Mouse (Mus musculus) hindbrain, embryonic 11.5 days (tissue): Measurements from ENCODE around the gene Tmem238l. TPM values are rescaled to one million over a fixed set of nuclear protein-coding genes. Genes with fewer than 3 reads are reported as not detected.

Experiments used
- ATAC-seq: fragments of 200-750 bp; cut with Nextera tagmentation; 2 replicates; pipeline ENCODE4 v1.8.0; 2017; ENCODE audit warnings: mild to moderate bottlenecking, moderate TSS enrichment, moderate library complexity; ENCODE audit not compliant: low FRiP score
- DNase-seq: peaks from one replicate; pipeline ENCODE4 v3.0.0-alpha.2; 2015; ENCODE audit warnings: low spot score
- H3K27ac ChIP-seq: fragments of 300-500 bp; sonication (generic); 2 replicates; pipeline ENCODE4 v1.5.1; 2014; ENCODE audit warnings: mild to moderate bottlenecking, low read depth, low read length
- H3K27me3 ChIP-seq: fragments of 300-500 bp; sonication (generic); 2 replicates; pipeline ENCODE4 v1.6.1; 2014; ENCODE audit warnings: mild to moderate bottlenecking, low read length, moderate library complexity, mixed read lengths; ENCODE audit not compliant: control insufficient read depth, insufficient read depth
- H3K36me3 ChIP-seq: fragments of 300-500 bp; sonication (generic); 2 replicates; pipeline ENCODE4 v1.6.1; 2014; ENCODE audit warnings: mild to moderate bottlenecking, low read length, moderate library complexity, mixed read lengths; ENCODE audit not compliant: control insufficient read depth, insufficient read depth
- H3K4me1 ChIP-seq: fragments of 300-500 bp; sonication (generic); replicated peaks from 2 replicates; pipeline ENCODE4 v1.6.1; 2014; ENCODE audit warnings: low read length, mixed read lengths; ENCODE audit not compliant: control insufficient read depth, insufficient read depth
- H3K4me2 ChIP-seq: fragments of 300-500 bp; sonication (generic); replicated peaks from 2 replicates; pipeline ENCODE4 v1.6.1; 2014; ENCODE audit warnings: mild to moderate bottlenecking, low read depth, low read length
- H3K4me3 ChIP-seq: fragments of 300-500 bp; sonication (generic); 2 replicates; pipeline ENCODE4 v1.5.1; 2014; ENCODE audit warnings: low read depth, low read length
- H3K9ac ChIP-seq: fragments of 300-500 bp; sonication (generic); 2 replicates; pipeline ENCODE4 v1.6.1; 2014; ENCODE audit warnings: low read depth, low read length
- H3K9me3 ChIP-seq: fragments of 300-500 bp; sonication (generic); 2 replicates; pipeline ENCODE4 v1.6.1; 2016; ENCODE audit warnings: low read length; ENCODE audit not compliant: control insufficient read depth
- WGBS: fragments of 180-500 bp; shearing (Covaris S2); extraction: QIAGEN DNeasy Blood & Tissue Kit; methylation state at CpG from one replicate; pipeline ENCODE4 v1.1.7; 2014; 5-methylcytosine and 5-hydroxymethylcytosine counted together
- polyA plus RNA-seq: library from polyadenylated mRNA; unstranded; fragments of >200 nt; fragmentation: Nextera tagmentation; extraction: Ambion mirVana; gene quantifications from 2 replicates; pipeline ENCODE4 v1.2.1, GENCODE M21; 2014

The Tmem238l gene
- polyA plus RNA-seq, 1 experiment from 2014 or later = not detected

DNA sequence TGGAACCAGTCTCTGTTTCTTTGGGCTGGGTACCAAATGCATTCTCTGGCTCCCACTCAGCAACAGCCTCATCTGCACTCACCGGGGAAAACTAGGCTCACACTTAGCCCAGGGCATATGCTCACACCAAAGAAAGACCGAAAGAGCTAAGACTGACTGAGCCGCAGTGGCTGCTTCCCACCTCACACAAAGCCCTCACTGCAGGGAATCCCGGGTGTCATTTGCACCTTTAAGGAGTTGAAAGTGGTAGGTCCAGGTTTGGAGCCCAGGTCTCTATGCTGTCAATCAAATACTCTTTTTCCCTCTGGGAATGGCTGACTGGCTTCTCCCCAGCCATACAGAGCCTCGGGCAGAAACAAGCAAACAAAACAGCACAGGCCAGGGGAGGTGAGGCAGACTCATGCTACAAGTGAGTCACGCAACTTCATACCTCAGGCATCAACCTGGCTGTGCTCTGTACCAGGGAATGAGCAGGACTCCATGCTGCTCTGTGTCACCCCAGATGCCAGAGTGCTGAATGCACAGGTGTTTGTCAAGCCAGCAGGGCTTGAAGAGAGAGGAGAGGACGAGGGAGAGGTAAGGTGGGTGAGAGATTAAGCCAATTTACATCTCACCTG lies 10.2 kb downstream of the Tmem238l start:
- no peaks in the 10 kb centered on the region for H3K4me1 ChIP-seq
- H3K36me3 ChIP-seq = no peaks in the 10 kb centered on the region
- no peak overlapping the region for H3K27ac ChIP-seq
- DNase-seq = no peak
- H3K4me2 ChIP-seq = no peak overlapping the region
- WGBS = 21% methylated on average over 7 of the region's 7 CpGs
- no peak overlapping the region for H3K4me3 ChIP-seq
- no peaks in the 10 kb centered on the region for H3K9me3 ChIP-seq
- H3K27me3 ChIP-seq = no peaks in the 10 kb centered on the region
- H3K9ac ChIP-seq = no peak overlapping the region
- no peak for ATAC-seq

- ATAC-seq (no peak), DNase-seq (no peak)
- Histone ChIP-seq H3K4me2 (no peak overlapping the region), H3K9me3 (no peaks in the 10 kb centered on the region), H3K9ac (no peak overlapping the region), H3K4me1 (no peaks in the 10 kb centered on the region), H3K4me3 (no peak overlapping the region), H3K27me3 (no peaks in the 10 kb centered on the region), H3K36me3 (no peaks in the 10 kb centered on the region), H3K27ac (no peak overlapping the region)
- 90% methylated on average over 1 of the region's 1 CpGs for WGBS
Measured at GRCm38 (mm10) chr11:66968575-66968974, 12.1 kb downstream of the Tmem238l start.

GRCm38 (mm10) chr11:66973507-66973906 lies 17.1 kb downstream of the Tmem238l start:
- Histone ChIP-seq H3K36me3 (no peaks in the 10 kb centered on the region), H3K27ac (no peak overlapping the region), H3K9me3 (no peaks in the 10 kb centered on the region), H3K4me2 (no peak overlapping the region), H3K4me3 (no peak overlapping the region), H3K27me3 (no peaks in the 10 kb centered on the region), H3K4me1 (no peaks in the 10 kb centered on the region), H3K9ac (no peak overlapping the region)
- no peak for DNase-seq
- WGBS = 83% methylated on average over 3 of the region's 3 CpGs
- ATAC-seq = no peak

- H3K4me3 ChIP-seq = no peak overlapping the region
- no peak overlapping the region for H3K4me2 ChIP-seq
- ATAC-seq (no peak), DNase-seq (no peak)
- H3K9me3 ChIP-seq = no peaks in the 10 kb centered on the region
- H3K27me3 ChIP-seq = no peaks in the 10 kb centered on the region
- H3K9ac ChIP-seq = no peak overlapping the region
- no peak overlapping the region for H3K27ac ChIP-seq
- H3K36me3 ChIP-seq = no peaks in the 10 kb centered on the region
- no peaks in the 10 kb centered on the region for H3K4me1 ChIP-seq
- WGBS = 89% methylated on average over 7 of the region's 7 CpGs
Measured at GRCm38 (mm10) chr11:66975606-66976330, 19.3 kb downstream of the Tmem238l start.

- Histone ChIP-seq H3K4me1 (no peaks in the 10 kb centered on the region; the same call in 1 of the 2 replicates), H3K36me3 (no peaks in the 10 kb centered on the region), H3K9me3 (no peaks in the 10 kb centered on the region), H3K27ac (no peak overlapping the region), H3K27me3 (no peaks in the 10 kb centered on the region), H3K4me2 (no peak overlapping the region), H3K9ac (no peak overlapping the region), H3K4me3 (no peak overlapping the region)
- ATAC-seq (no peak), DNase-seq (peak; percentile 2)
- WGBS = 82% methylated on average over 15 of the region's 15 CpGs
Measured at GRCm38 (mm10) chr11:66981336-66982115, 25.1 kb downstream of the Tmem238l start.

GRCm38 (mm10) chr11:66982794-66983193 lies 26.4 kb downstream of the Tmem238l start:
- ATAC-seq (no peak), DNase-seq (peak; percentile 51)
- Histone ChIP-seq H3K27me3 (no peaks in the 10 kb centered on the region), H3K4me1 (no peaks in the 10 kb centered on the region; the same call in 1 of the 2 replicates), H3K9me3 (no peaks in the 10 kb centered on the region), H3K9ac (no peak overlapping the region), H3K36me3 (no peaks in the 10 kb centered on the region), H3K4me3 (no peak overlapping the region), H3K4me2 (no peak overlapping the region), H3K27ac (0 out of 2 replicates have a peak overlapping the region, but pooled peaks have one; percentile 17)
- WGBS = 47% methylated on average over 6 of the region's 6 CpGs

DNA sequence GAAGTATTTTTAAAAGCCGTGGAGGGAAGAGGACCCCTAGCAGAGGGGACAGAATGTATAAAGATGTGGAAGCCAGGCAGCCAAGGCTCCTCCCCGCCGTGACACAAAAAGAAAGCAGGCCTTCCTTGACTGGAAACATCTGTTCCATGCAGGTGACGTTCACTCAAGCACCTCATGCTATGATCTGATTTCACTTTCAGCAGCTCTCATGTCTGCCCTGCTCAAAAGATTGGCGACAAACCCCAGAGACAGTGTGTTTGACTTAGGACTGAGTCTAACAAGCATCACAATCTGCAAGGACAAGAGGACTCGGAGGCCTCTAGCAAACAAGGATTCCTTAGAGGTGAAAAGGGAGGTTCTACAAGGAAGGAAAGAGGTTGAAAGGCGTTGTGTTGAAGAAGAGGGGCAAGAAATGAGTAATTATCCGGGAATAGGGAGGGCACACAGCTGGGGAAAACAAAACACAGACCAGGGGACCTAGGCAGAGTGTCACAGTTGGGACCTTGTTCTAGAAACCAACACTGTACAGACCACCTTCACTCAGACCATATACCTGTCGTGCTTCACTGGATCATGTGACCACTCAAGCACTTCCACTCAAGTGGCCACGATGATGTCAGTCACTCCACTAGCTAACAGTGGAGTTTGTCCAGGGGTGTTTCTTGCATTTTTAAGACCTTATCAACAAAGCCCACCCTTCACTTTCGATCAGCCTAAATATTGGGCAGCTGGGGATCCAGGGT lies 27.2 kb downstream of the Tmem238l start:
- WGBS = 58% methylated on average over 11 of the region's 11 CpGs
- Histone ChIP-seq H3K4me1 (no peaks in the 10 kb centered on the region; the same call in 1 of the 2 replicates), H3K9ac (no peak overlapping the region), H3K4me3 (no peak overlapping the region), H3K36me3 (no peaks in the 10 kb centered on the region), H3K4me2 (no peak overlapping the region), H3K27me3 (no peaks in the 10 kb centered on the region), H3K9me3 (no peaks in the 10 kb centered on the region), H3K27ac (peak overlapping the region; percentile 75; the same call in 1 of the 2 replicates)
- peak; percentile 20 for DNase-seq
- ATAC-seq = no peak
